Mouse (Mus musculus) MEL (cell line): Measurements from ENCODE around the gene Gm21985. TPM values are rescaled to one million over a fixed set of nuclear protein-coding genes. Genes with fewer than 3 reads are reported as not detected.
A peak's percentile ranks its signal among the peaks of the same experiment; 100 is the strongest.

Experiments
- DNase-seq: peaks from one replicate; pipeline ENCODE4 v3.0.0; 2011; ENCODE audit warnings: low read depth, low spot score
- H3K27ac ChIP-seq: 2 replicates; pipeline ENCODE4 v1.5.1; 2012; ENCODE audit warnings: low read depth, mild to moderate bottlenecking, control low read depth, low read length, moderate library complexity; ENCODE audit not compliant: control insufficient read depth
- H3K27me3 ChIP-seq, 2 experiments: fragments of 150-350 bp in 1 of 2; sonication (generic) in 1 of 2; 2 replicates each; pipeline ENCODE4 v1.6.1; 2012; ENCODE audit warnings: low read length in 2 of 2, mild to moderate bottlenecking in 2 of 2, improper control_type of control experiment in 1 of 2, moderate library complexity in 1 of 2; ENCODE audit not compliant: insufficient read depth in 2 of 2, control insufficient read depth in 1 of 2
- H3K36me3 ChIP-seq, 2 experiments: 2 replicates each; pipeline ENCODE4 v1.6.1; 2012 to 2014; ENCODE audit warnings: low read length in 2 of 2, improper control_type of control experiment in 1 of 2, inconsistent platforms in 1 of 2, mild to moderate bottlenecking in 1 of 2; ENCODE audit not compliant: insufficient read depth in 2 of 2, control insufficient read depth in 1 of 2
- H3K4me1 ChIP-seq, 2 experiments: fragments of 150-350 bp in 1 of 2; sonication (generic) in 1 of 2; 2 replicates each; pipeline ENCODE4 v1.6.1; 2012; ENCODE audit warnings: low read length in 2 of 2, improper control_type of control experiment in 1 of 2, mild to moderate bottlenecking in 1 of 2; ENCODE audit not compliant: insufficient read depth in 2 of 2, control insufficient read depth in 1 of 2
- H3K4me3 ChIP-seq, 2 experiments: fragments of 150-350 bp in 1 of 2; sonication (generic) in 1 of 2; 2 replicates each; pipeline ENCODE4 v1.5.1; 2012; ENCODE audit warnings: low read depth in 2 of 2, low read length in 2 of 2, mild to moderate bottlenecking in 2 of 2, moderate library complexity in 2 of 2, control low read depth in 1 of 2, improper control_type of control experiment in 1 of 2; ENCODE audit not compliant: control insufficient read depth in 1 of 2, insufficient read depth in 1 of 2
- H3K79me2 ChIP-seq: 2 replicates; pipeline ENCODE4 v1.6.1; 2012; ENCODE audit warnings: mild to moderate bottlenecking, low read length, moderate library complexity; ENCODE audit not compliant: control insufficient read depth, poor library complexity, insufficient read depth
- H3K9ac ChIP-seq: 2 replicates; pipeline ENCODE4 v1.6.1; 2012; ENCODE audit warnings: low read depth, mild to moderate bottlenecking, control low read depth, low read length, moderate library complexity; ENCODE audit not compliant: control insufficient read depth, poor library complexity, severe bottlenecking
- H3K9me3 ChIP-seq: fragments of 150-350 bp; sonication (generic); replicated peaks from 2 replicates; pipeline ENCODE4 v1.6.1; 2012; ENCODE audit warnings: mild to moderate bottlenecking, low read length, improper control_type of control experiment, moderate library complexity; ENCODE audit not compliant: insufficient read depth
- BHLHE40 ChIP-seq: IDR thresholded peaks from 2 replicates; pipeline ENCODE4 v1.6.1; 2012; ENCODE audit warnings: low read depth, mild to moderate bottlenecking, inconsistent platforms, low read length, improper control_type of control experiment, borderline replicate concordance
- CHD1 ChIP-seq: IDR thresholded peaks from 2 replicates; pipeline ENCODE4 v1.6.1; 2012; ENCODE audit warnings: low read depth, mild to moderate bottlenecking, inconsistent platforms, low read length, improper control_type of control experiment
- CHD2 ChIP-seq: IDR thresholded peaks from 2 replicates; pipeline ENCODE4 v1.6.1; 2011; ENCODE audit warnings: low read length, improper control_type of control experiment
- CTCF ChIP-seq, 3 experiments: IDR thresholded peaks in 2 of 3; conservative IDR thresholded peaks in 1 of 3; 2 replicates each; pipeline ENCODE4 v1.5.1; 2011 to 2012; ENCODE audit warnings: low read length in 3 of 3, low read depth in 2 of 3, mild to moderate bottlenecking in 2 of 3, improper control_type of control experiment in 1 of 3, inconsistent platforms in 1 of 3, mixed read lengths in 1 of 3, moderate library complexity in 1 of 3; ENCODE audit not compliant: control insufficient read depth in 1 of 3, insufficient read depth in 1 of 3, poor library complexity in 1 of 3, severe bottlenecking in 1 of 3
- E2F4 ChIP-seq: IDR thresholded peaks from 2 replicates; pipeline ENCODE4 v1.6.1; 2011; ENCODE audit warnings: low read depth, low read length, improper control_type of control experiment, borderline replicate concordance
- ETS1 ChIP-seq: IDR thresholded peaks from 2 replicates; pipeline ENCODE4 v1.6.1; 2012; ENCODE audit warnings: low read depth, mild to moderate bottlenecking, inconsistent platforms, low read length, improper control_type of control experiment, moderate library complexity
- GABPA ChIP-seq: IDR thresholded peaks from 2 replicates; pipeline ENCODE4 v1.6.1; 2012; ENCODE audit warnings: low read depth, mild to moderate bottlenecking, inconsistent platforms, low read length, improper control_type of control experiment, moderate library complexity
- GATA1 ChIP-seq: IDR thresholded peaks from 2 replicates; pipeline ENCODE4 v1.6.1; 2011; ENCODE audit warnings: low read depth, low read length, improper control_type of control experiment
- HCFC1 ChIP-seq: IDR thresholded peaks from 2 replicates; pipeline ENCODE4 v1.6.1; 2012; ENCODE audit warnings: low read depth, mild to moderate bottlenecking, inconsistent platforms, low read length, improper control_type of control experiment, moderate library complexity
- KAT2A ChIP-seq: conservative IDR thresholded peaks from 2 replicates; pipeline ENCODE4 v1.6.1; 2012; ENCODE audit warnings: low read depth, low read length, improper control_type of control experiment, inconsistent platforms
- MAFK ChIP-seq: IDR thresholded peaks from 2 replicates; pipeline ENCODE4 v1.6.1; 2011; ENCODE audit warnings: low read depth, mild to moderate bottlenecking, low read length, improper control_type of control experiment, borderline replicate concordance
- MAX ChIP-seq: IDR thresholded peaks from 2 replicates; pipeline ENCODE4 v1.6.1; 2011; ENCODE audit warnings: low read length, improper control_type of control experiment
- MAZ ChIP-seq: IDR thresholded peaks from 2 replicates; pipeline ENCODE4 v1.6.1; 2012; ENCODE audit warnings: low read depth, mild to moderate bottlenecking, inconsistent platforms, low read length, improper control_type of control experiment
- MEF2A ChIP-seq: IDR thresholded peaks from 2 replicates; pipeline ENCODE4 v1.6.1; 2014; ENCODE audit warnings: low read depth, mild to moderate bottlenecking, inconsistent platforms, low read length, improper control_type of control experiment; ENCODE audit not compliant: poor library complexity, insufficient replicate concordance, severe bottlenecking; ENCODE audit errors: extremely low read depth
- MXI1 ChIP-seq: IDR thresholded peaks from 2 replicates; pipeline ENCODE4 v1.6.1; 2011; ENCODE audit warnings: mild to moderate bottlenecking, low read depth, low read length, improper control_type of control experiment
- MYB ChIP-seq: IDR thresholded peaks from 2 replicates; pipeline ENCODE4 v1.6.1; 2011; ENCODE audit warnings: mild to moderate bottlenecking, low read depth, low read length, improper control_type of control experiment
- MYC ChIP-seq: IDR thresholded peaks from 2 replicates; pipeline ENCODE4 v1.6.1; 2011; ENCODE audit warnings: low read depth, mild to moderate bottlenecking, low read length, improper control_type of control experiment, moderate library complexity
- NELFE ChIP-seq: IDR thresholded peaks from 2 replicates; pipeline ENCODE4 v1.6.1; 2011; ENCODE audit warnings: low read depth, low read length, improper control_type of control experiment
- NRF1 ChIP-seq: IDR thresholded peaks from 2 replicates; pipeline ENCODE4 v1.6.1; 2014; ENCODE audit warnings: low read depth, mild to moderate bottlenecking, inconsistent platforms, low read length, improper control_type of control experiment, moderate library complexity; ENCODE audit not compliant: poor library complexity, insufficient read depth, severe bottlenecking
- POLR2A ChIP-seq, 2 experiments: IDR thresholded peaks; 2 replicates each; pipeline ENCODE4 v1.6.1; 2011 to 2012; ENCODE audit warnings: low read length in 2 of 2, mild to moderate bottlenecking in 2 of 2, control low read depth in 1 of 2, improper control_type of control experiment in 1 of 2, low read depth in 1 of 2, moderate library complexity in 1 of 2; ENCODE audit not compliant: control insufficient read depth in 1 of 2, insufficient read depth in 1 of 2, poor library complexity in 1 of 2
- POLR2AphosphoS2 ChIP-seq: IDR thresholded peaks from 2 replicates; pipeline ENCODE4 v1.6.1; 2011; ENCODE audit warnings: low read length, improper control_type of control experiment
- POLR2AphosphoS5 ChIP-seq: IDR thresholded peaks from 2 replicates; pipeline ENCODE4 v1.6.1; 2012; ENCODE audit warnings: low read depth, borderline replicate concordance, mild to moderate bottlenecking, inconsistent platforms, low read length, moderate library complexity, mixed read lengths
- RAD21 ChIP-seq: IDR thresholded peaks from 2 replicates; pipeline ENCODE4 v1.6.1; 2011; ENCODE audit warnings: mild to moderate bottlenecking, low read depth, low read length, improper control_type of control experiment
- RCOR1 ChIP-seq: IDR thresholded peaks from 2 replicates; pipeline ENCODE4 v1.6.1; 2012; ENCODE audit warnings: low read depth, mild to moderate bottlenecking, inconsistent platforms, low read length, improper control_type of control experiment
- SMC3 ChIP-seq: IDR thresholded peaks from 2 replicates; pipeline ENCODE4 v1.6.1; 2011; ENCODE audit warnings: low read depth, low read length, improper control_type of control experiment
- TAL1 ChIP-seq: IDR thresholded peaks from 2 replicates; pipeline ENCODE4 v1.6.1; 2012; ENCODE audit warnings: mild to moderate bottlenecking, inconsistent platforms, low read length, moderate library complexity, mixed read lengths
- TBP ChIP-seq: IDR thresholded peaks from 2 replicates; pipeline ENCODE4 v1.8.0; 2011; ENCODE audit warnings: low read depth, low read length, improper control_type of control experiment
- TCF12 ChIP-seq: IDR thresholded peaks from 2 replicates; pipeline ENCODE4 v1.6.1; 2014; ENCODE audit warnings: low read depth, mild to moderate bottlenecking, inconsistent platforms, low read length, improper control_type of control experiment, moderate library complexity
- UBTF ChIP-seq: IDR thresholded peaks from 2 replicates; pipeline ENCODE4 v1.6.1; 2012; ENCODE audit warnings: low read depth, mild to moderate bottlenecking, inconsistent platforms, low read length, improper control_type of control experiment, moderate library complexity, borderline replicate concordance; ENCODE audit not compliant: insufficient read depth
- USF1 ChIP-seq: IDR thresholded peaks from 2 replicates; pipeline ENCODE4 v1.6.1; 2014; ENCODE audit warnings: low read depth, mild to moderate bottlenecking, inconsistent platforms, low read length, improper control_type of control experiment, moderate library complexity
- USF2 ChIP-seq, 2 experiments: IDR thresholded peaks; 2 replicates each; pipeline ENCODE4 v1.6.1; 2011 to 2012; ENCODE audit warnings: improper control_type of control experiment in 2 of 2, low read length in 2 of 2, borderline replicate concordance in 1 of 2, inconsistent platforms in 1 of 2, low read depth in 1 of 2, mild to moderate bottlenecking in 1 of 2; ENCODE audit not compliant: insufficient read depth in 1 of 2
- ZC3H11A ChIP-seq: IDR thresholded peaks from 2 replicates; pipeline ENCODE4 v1.6.1; 2012; ENCODE audit warnings: low read depth, mild to moderate bottlenecking, inconsistent platforms, low read length, improper control_type of control experiment
- ZMIZ1 ChIP-seq: IDR thresholded peaks from 2 replicates; pipeline ENCODE4 v1.6.1; 2012; ENCODE audit warnings: low read depth, mild to moderate bottlenecking, inconsistent platforms, low read length, improper control_type of control experiment, moderate library complexity
- ZNF384 ChIP-seq: IDR thresholded peaks from 2 replicates; pipeline ENCODE4 v1.6.1; 2012; ENCODE audit warnings: low read depth, mild to moderate bottlenecking, inconsistent platforms, low read length, improper control_type of control experiment
- polyA plus RNA-seq, 2 experiments: library from polyadenylated mRNA; stranded (reverse) in 1 of 2; unstranded in 1 of 2; fragments of >175 nt in 1 of 2; fragments of >200 nt in 1 of 2; gene quantifications; 2 replicates each; pipeline versions ENCODE4 v1.2.1 to v1.2.4; 2012; ENCODE audit warnings: low replicate concordance in 2 of 2, low read depth in 1 of 2; ENCODE audit not compliant: insufficient read length in 2 of 2, insufficient read depth in 1 of 2, missing spikeins in 1 of 2
- total RNA-seq: library from RNA; depleted of rRNA; stranded (reverse); fragments of 300-350 nt; gene quantifications from 2 replicates; pipeline ENCODE4 v1.2.3, GENCODE M21; 2012

Gene Gm21985
- total and polyA plus RNA-seq, 3 experiments = 0.04 TPM; not detected in 2

DNA sequence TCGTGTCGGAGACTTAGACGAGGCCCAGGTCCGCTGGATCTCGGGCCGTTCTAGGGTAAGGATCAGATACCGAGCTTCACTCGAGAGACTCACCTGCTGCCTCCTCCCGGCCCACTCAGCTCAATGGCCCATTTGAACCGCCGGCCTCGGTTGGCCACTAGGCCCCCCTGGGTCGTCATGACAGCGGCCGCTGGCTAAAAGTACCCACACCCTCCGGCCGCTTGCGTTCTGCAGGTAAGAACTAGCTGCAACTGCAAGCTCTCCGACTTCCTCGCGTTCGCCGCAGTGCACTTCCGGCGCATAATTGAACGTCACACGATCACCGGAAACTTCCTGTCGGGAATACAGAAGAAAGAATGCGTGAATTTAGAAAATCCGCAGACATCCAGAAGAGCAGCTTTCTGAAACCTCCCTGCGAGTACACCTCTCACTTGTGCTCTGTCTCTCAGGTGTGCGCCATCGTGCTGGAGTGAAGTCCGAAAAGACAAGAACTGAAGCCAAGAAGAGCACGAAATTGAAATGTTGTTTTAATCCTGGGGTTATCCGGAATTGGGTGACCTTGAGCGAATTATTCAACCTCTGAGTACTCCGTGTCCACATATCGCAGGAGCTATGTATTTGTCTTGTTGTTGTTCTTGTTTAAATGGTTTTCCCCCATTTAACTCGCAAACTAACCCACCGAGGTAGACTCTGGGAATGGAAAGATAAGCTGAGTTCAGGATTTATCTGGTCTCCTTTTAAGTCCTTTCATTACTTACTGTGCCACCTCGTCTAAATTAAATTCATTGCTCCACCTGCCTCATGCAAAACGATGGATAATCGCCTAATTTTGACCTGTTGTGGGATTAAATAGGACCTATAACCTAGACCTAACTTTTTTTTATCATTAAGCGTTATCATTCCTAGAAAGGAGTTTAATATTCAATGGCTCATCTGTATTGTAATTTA, 101.9 kb downstream of the Gm21985 start, which contains the start of gene Emc4:
Gene Emc4, minus strand, starts transcription at position 302 of the 948 bp plus-strand sequence.
- peaks cover 7 to 15% of the 10 kb centered on the region in 2 experiments for H3K36me3 ChIP-seq
- H3K9ac ChIP-seq = peak within 1 kb of the TSS; percentile 86
- peak within 1 kb of the TSS; percentile 84 to 92 for H3K4me3 ChIP-seq
- H3K4me1 ChIP-seq = peaks cover 9% of the 10 kb centered on the region in 2 experiments
- H3K79me2 ChIP-seq = peaks cover 20% of the 10 kb centered on the region
- no peaks in the 10 kb centered on the region for H3K27me3 ChIP-seq
- no peaks in the 10 kb centered on the region for H3K9me3 ChIP-seq
- DNase-seq = peak; percentile 99
- H3K27ac ChIP-seq = peak within 1 kb of the TSS; percentile 93
- TF ChIP-seq CTCF (IDR thresholded peaks at IDR 0.05 in 2 of 3, conservative IDR thresholded peaks at IDR 0.05 in 1 of 3; ENCODE audit: control insufficient read depth in 1 of 3, insufficient read depth in 1 of 3, low read depth in 2 of 3, low read length in 3 of 3, poor library complexity in 1 of 3, severe bottlenecking in 1 of 3) (no peak), ZC3H11A (no peak), ZMIZ1 (peak; percentile 98), NELFE (peak; percentile 99), POLR2A (IDR thresholded peaks at IDR 0.05; ENCODE audit: control insufficient read depth in 1 of 2, insufficient read depth in 1 of 2, low read depth in 1 of 2, low read length in 2 of 2, poor library complexity in 1 of 2) (peak; percentile 84 to 100), TBP (peak; percentile 98), GATA1 (peak; percentile 10; the same call in 1 of the 2 replicates), RCOR1 (peak; percentile 34), TAL1 (no peak), USF1 (no peak), GABPA (no peak), SMC3 (no peak; the same call in 1 of the 2 replicates), MEF2A (no peak), NRF1 (0 out of 2 replicates have a peak, but pooled peaks have one; percentile 14), ZNF384 (no peak), CHD1 (peak; percentile 59; the same call in 1 of the 2 replicates), MXI1 (peak; percentile 96), CHD2 (peak; percentile 42; the same call in 1 of the 2 replicates), BHLHE40 (0 out of 2 replicates have a peak, but pooled peaks have one; percentile 6), ETS1 (0 out of 2 replicates have a peak, but pooled peaks have one; percentile 33), MYC (peak; percentile 96), RAD21 (no peak; the same call in 1 of the 2 replicates), UBTF (no peak), POLR2AphosphoS5 (peak; percentile 79; the same call in 1 of the 2 replicates), MAX (peak; percentile 86), POLR2AphosphoS2 (peak; percentile 99), HCFC1 (peak; percentile 95), USF2 (IDR thresholded peaks at IDR 0.05; ENCODE audit: borderline replicate concordance in 1 of 2, insufficient read depth in 1 of 2, low read depth in 1 of 2, low read length in 2 of 2) (no peak), E2F4 (no peak; the same call in 1 of the 2 replicates), MYB (no peak), MAFK (no peak), MAZ (no peak), KAT2A (peak; percentile 69), TCF12 (peak; percentile 80)
